Mouse (Mus musculus) hindbrain, embryonic 11.5 days (tissue): Measurements from ENCODE around the gene Adgrd1. TPM values are rescaled to one million over a fixed set of nuclear protein-coding genes. Genes with fewer than 3 reads are reported as not detected.

Experiments
- ATAC-seq: fragments of 200-750 bp; cut with Nextera tagmentation; 2 replicates; pipeline ENCODE4 v1.8.0; 2017; ENCODE audit warnings: mild to moderate bottlenecking, moderate TSS enrichment, moderate library complexity; ENCODE audit not compliant: low FRiP score
- DNase-seq: peaks from one replicate; pipeline ENCODE4 v3.0.0-alpha.2; 2015; ENCODE audit warnings: low spot score
- H3K27ac ChIP-seq: fragments of 300-500 bp; sonication (generic); 2 replicates; pipeline ENCODE4 v1.5.1; 2014; ENCODE audit warnings: mild to moderate bottlenecking, low read depth, low read length
- H3K27me3 ChIP-seq: fragments of 300-500 bp; sonication (generic); 2 replicates; pipeline ENCODE4 v1.6.1; 2014; ENCODE audit warnings: mild to moderate bottlenecking, low read length, moderate library complexity, mixed read lengths; ENCODE audit not compliant: control insufficient read depth, insufficient read depth
- H3K36me3 ChIP-seq: fragments of 300-500 bp; sonication (generic); 2 replicates; pipeline ENCODE4 v1.6.1; 2014; ENCODE audit warnings: mild to moderate bottlenecking, low read length, moderate library complexity, mixed read lengths; ENCODE audit not compliant: control insufficient read depth, insufficient read depth
- H3K4me1 ChIP-seq: fragments of 300-500 bp; sonication (generic); replicated peaks from 2 replicates; pipeline ENCODE4 v1.6.1; 2014; ENCODE audit warnings: low read length, mixed read lengths; ENCODE audit not compliant: control insufficient read depth, insufficient read depth
- H3K4me2 ChIP-seq: fragments of 300-500 bp; sonication (generic); replicated peaks from 2 replicates; pipeline ENCODE4 v1.6.1; 2014; ENCODE audit warnings: mild to moderate bottlenecking, low read depth, low read length
- H3K4me3 ChIP-seq: fragments of 300-500 bp; sonication (generic); 2 replicates; pipeline ENCODE4 v1.5.1; 2014; ENCODE audit warnings: low read depth, low read length
- H3K9ac ChIP-seq: fragments of 300-500 bp; sonication (generic); 2 replicates; pipeline ENCODE4 v1.6.1; 2014; ENCODE audit warnings: low read depth, low read length
- H3K9me3 ChIP-seq: fragments of 300-500 bp; sonication (generic); 2 replicates; pipeline ENCODE4 v1.6.1; 2016; ENCODE audit warnings: low read length; ENCODE audit not compliant: control insufficient read depth
- WGBS: fragments of 180-500 bp; shearing (Covaris S2); extraction: QIAGEN DNeasy Blood & Tissue Kit; methylation state at CpG from one replicate; pipeline ENCODE4 v1.1.7; 2014; 5-methylcytosine and 5-hydroxymethylcytosine counted together
- polyA plus RNA-seq: library from polyadenylated mRNA; unstranded; fragments of >200 nt; fragmentation: Nextera tagmentation; extraction: Ambion mirVana; gene quantifications from 2 replicates; pipeline ENCODE4 v1.2.1, GENCODE M21; 2014

Gene Adgrd1
- polyA plus RNA-seq, 1 experiment from 2014 or later: 0.05 TPM

- no peak overlapping the region for H3K4me3 ChIP-seq
- no peaks in the 10 kb centered on the region for H3K9me3 ChIP-seq
- H3K4me1 ChIP-seq: peaks cover 8% of the 10 kb centered on the region
- no peak overlapping the region for H3K27ac ChIP-seq
- no peaks in the 10 kb centered on the region for H3K36me3 ChIP-seq
- H3K27me3 ChIP-seq: no peaks in the 10 kb centered on the region
- DNase-seq: no peak
- H3K4me2 ChIP-seq: no peak overlapping the region
- ATAC-seq: no peak
- no peak overlapping the region for H3K9ac ChIP-seq
- 86% methylated on average over 2 of the region's 2 CpGs for WGBS
Measured at GRCm38 (mm10) chr5:129216001-129216400, 119.5 kb downstream of the Adgrd1 start.

DNA sequence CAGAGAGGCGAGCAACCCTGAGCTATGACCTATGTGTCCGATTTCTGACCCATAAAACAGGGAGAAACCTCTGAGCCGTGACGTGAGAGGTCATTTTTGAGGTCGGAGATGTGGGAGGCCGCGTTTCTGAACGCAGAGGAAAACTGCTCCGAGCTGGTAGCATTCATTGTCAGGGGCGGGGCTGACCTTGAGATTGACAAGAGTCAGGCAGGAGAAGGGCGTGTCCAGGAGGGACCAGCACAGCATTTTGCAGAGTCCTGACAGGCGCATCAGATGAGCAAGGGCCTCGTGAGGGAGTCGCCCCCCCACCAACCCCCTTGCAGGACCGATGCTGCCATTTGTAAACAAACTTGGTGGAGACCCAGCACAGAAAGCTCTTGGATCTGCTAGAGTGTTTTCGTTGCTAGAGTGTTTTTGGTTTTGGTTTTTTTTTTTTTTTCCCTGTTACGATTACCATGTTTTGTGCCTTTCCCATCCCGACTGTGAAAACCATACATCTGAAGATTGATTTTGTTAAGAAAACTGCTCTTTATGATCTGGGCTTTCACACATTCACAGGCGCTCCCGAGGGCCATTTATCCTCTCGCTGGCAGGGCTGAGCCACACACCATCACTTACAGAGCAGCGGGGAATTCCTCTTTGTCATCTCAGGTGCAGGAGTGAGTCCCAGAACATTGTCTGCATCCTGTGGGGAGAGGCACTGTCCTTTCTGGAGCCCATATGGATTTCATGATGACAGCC is 121.1 kb downstream of the Adgrd1 start:
- H3K27me3 ChIP-seq: no peaks in the 10 kb centered on the region
- H3K9ac ChIP-seq: no peak overlapping the region
- no peaks in the 10 kb centered on the region for H3K36me3 ChIP-seq
- H3K4me1 ChIP-seq: peaks cover 2% of the 10 kb centered on the region; the same call in 1 of the 2 replicates
- H3K4me3 ChIP-seq: no peak overlapping the region
- no peaks in the 10 kb centered on the region for H3K9me3 ChIP-seq
- DNase-seq: peak; percentile 61
- peak; percentile 66; the same call in 1 of the 2 replicates for ATAC-seq
- 8% methylated on average over 22 of the region's 22 CpGs for WGBS
- peak overlapping the region; percentile 15; the same call in 1 of the 2 replicates for H3K4me2 ChIP-seq
- peak overlapping the region; percentile 58 for H3K27ac ChIP-seq

DNA sequence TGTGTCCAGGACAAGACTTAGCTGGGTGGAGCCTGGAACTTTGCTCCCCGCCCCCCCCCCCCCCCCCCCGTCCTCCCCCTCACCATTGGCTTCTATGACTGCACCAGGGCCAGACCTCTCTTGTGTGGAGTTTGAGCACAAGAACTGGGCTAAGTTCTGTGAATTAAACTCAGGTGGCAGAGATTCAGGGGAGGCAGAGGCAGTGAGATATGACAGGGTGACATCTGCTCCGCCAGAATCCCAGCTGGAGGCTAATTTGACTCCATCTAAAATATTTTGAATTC is 121.6 kb downstream of the Adgrd1 start:
- Histone ChIP-seq H3K27me3 (no peaks in the 10 kb centered on the region), H3K9ac (no peak overlapping the region), H3K36me3 (no peaks in the 10 kb centered on the region), H3K4me3 (no peak overlapping the region), H3K27ac (peak overlapping the region; percentile 58), H3K9me3 (no peaks in the 10 kb centered on the region), H3K4me2 (peak overlapping the region; percentile 15; the same call in 1 of the 2 replicates), H3K4me1 (peaks cover 2% of the 10 kb centered on the region; the same call in 1 of the 2 replicates)
- WGBS: 9% methylated on average over 1 of the region's 3 CpGs
- no peak for DNase-seq
- ATAC-seq: peak; percentile 66

- H3K9ac ChIP-seq: 0 out of 2 replicates have a peak overlapping the region, but pooled peaks have one; percentile 7
- no peak overlapping the region for H3K4me3 ChIP-seq
- no peaks in the 10 kb centered on the region for H3K36me3 ChIP-seq
- DNase-seq: peak; percentile 69
- no peaks in the 10 kb centered on the region for H3K9me3 ChIP-seq
- no peak overlapping the region for H3K4me2 ChIP-seq
- no peaks in the 10 kb centered on the region for H3K27me3 ChIP-seq
- peak; percentile 70 for ATAC-seq
- peak overlapping the region; percentile 58 for H3K27ac ChIP-seq
- 8% methylated on average over 8 of the region's 8 CpGs for WGBS
- H3K4me1 ChIP-seq: peaks cover 2% of the 10 kb centered on the region; the same call in 1 of the 2 replicates
Measured at GRCm38 (mm10) chr5:129218537-129218981, 122.0 kb downstream of the Adgrd1 start.

DNA sequence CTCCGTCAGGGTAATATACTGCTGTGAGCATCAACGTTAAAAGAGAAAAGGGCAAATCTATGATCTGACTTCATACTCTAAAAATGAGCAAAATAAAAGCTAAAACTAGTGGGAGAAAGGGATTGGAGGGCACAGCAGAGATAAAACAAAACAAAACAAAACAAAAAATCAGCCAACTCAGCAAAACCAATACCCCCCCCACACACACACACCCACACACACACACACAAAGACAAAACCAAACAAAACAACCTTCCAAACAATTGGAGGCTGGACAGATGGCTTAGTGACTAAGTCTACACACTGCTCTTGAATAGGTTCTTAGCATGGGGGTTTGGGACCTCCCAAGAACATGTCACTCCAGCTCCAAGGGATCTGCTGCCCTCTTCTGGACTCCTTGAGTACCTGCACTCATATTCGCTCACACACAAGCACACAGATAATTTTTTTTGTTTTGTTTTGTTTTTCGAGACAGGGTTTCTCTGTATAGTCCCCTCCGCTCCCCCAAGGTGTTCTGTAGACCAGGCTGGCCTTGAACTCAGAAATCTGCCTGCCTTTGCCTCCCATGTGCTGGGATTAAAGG is 122.7 kb downstream of the Adgrd1 start:
- peaks cover 2% of the 10 kb centered on the region; the same call in 1 of the 2 replicates for H3K4me1 ChIP-seq
- H3K9me3 ChIP-seq: no peaks in the 10 kb centered on the region
- H3K4me2 ChIP-seq: no peak overlapping the region
- peak overlapping the region; percentile 58; the same call in 1 of the 2 replicates for H3K27ac ChIP-seq
- 87% methylated on average over 5 of the region's 5 CpGs for WGBS
- H3K27me3 ChIP-seq: no peaks in the 10 kb centered on the region
- H3K36me3 ChIP-seq: no peaks in the 10 kb centered on the region
- H3K9ac ChIP-seq: no peak overlapping the region
- ATAC-seq: no peak
- H3K4me3 ChIP-seq: no peak overlapping the region
- DNase-seq: peak; percentile 43

GRCm38 (mm10) chr5:129225810-129226450 is 129.4 kb downstream of the Adgrd1 start:
- no peak overlapping the region for H3K9ac ChIP-seq
- H3K4me2 ChIP-seq: no peak overlapping the region
- no peaks in the 10 kb centered on the region for H3K36me3 ChIP-seq
- WGBS: 53% methylated on average over 33 of the region's 33 CpGs
- H3K27me3 ChIP-seq: no peaks in the 10 kb centered on the region
- H3K4me3 ChIP-seq: 0 out of 2 replicates have a peak overlapping the region, but pooled peaks have one; percentile 4
- no peaks in the 10 kb centered on the region for H3K9me3 ChIP-seq
- DNase-seq (peak; percentile 41), ATAC-seq (peak; percentile 66)
- 0 out of 2 replicates have a peak overlapping the region, but pooled peaks have one; percentile 47 for H3K27ac ChIP-seq
- no peaks in the 10 kb centered on the region for H3K4me1 ChIP-seq

GRCm38 (mm10) chr5:129228171-129228570 is 131.6 kb downstream of the Adgrd1 start:
- no peaks in the 10 kb centered on the region for H3K27me3 ChIP-seq
- no peaks in the 10 kb centered on the region for H3K36me3 ChIP-seq
- no peak overlapping the region for H3K27ac ChIP-seq
- H3K9me3 ChIP-seq: no peaks in the 10 kb centered on the region
- no peak for ATAC-seq
- WGBS: 92% methylated on average over 2 of the region's 2 CpGs
- no peak overlapping the region for H3K4me3 ChIP-seq
- no peaks in the 10 kb centered on the region for H3K4me1 ChIP-seq
- no peak overlapping the region for H3K9ac ChIP-seq
- no peak for DNase-seq
- no peak overlapping the region for H3K4me2 ChIP-seq

DNA sequence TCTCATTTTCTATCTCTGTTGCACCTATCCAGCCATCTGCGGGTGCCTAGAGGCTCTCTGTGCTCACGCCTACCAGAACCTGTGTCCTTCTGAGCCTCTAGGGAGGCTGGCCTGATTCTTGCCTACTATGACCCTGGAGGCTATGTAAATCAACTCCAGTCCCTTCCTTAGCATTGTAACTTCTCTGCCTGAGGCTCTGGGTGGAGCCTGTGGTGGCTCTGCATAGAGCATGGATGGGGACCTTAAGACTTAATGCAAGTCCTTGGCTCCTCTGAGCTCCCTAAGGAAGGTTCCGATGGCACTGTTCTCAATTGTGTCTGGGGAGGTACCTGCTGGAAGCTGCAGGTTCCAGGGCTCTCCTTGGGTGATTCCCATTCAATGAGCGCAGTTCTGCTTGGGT is 136.8 kb downstream of the Adgrd1 start:
- WGBS: 83% methylated on average over 4 of the region's 4 CpGs
- Histone ChIP-seq H3K27me3 (no peaks in the 10 kb centered on the region), H3K36me3 (no peaks in the 10 kb centered on the region), H3K4me2 (no peak overlapping the region), H3K9me3 (no peaks in the 10 kb centered on the region), H3K4me1 (no peaks in the 10 kb centered on the region), H3K4me3 (no peak overlapping the region), H3K9ac (no peak overlapping the region), H3K27ac (no peak overlapping the region)
- DNase-seq: no peak
- no peak for ATAC-seq
